Mouse (Mus musculus) megakaryocyte-erythroid progenitor cell, adult 5-6 weeks (primary cell): Measurements from ENCODE around the gene Cuedc1. TPM values are rescaled to one million over a fixed set of nuclear protein-coding genes. Genes with fewer than 3 reads are reported as not detected.
A peak's percentile ranks its signal among the peaks of the same experiment; 100 is the strongest.

Source experiments
- ATAC-seq: replicated peaks from 2 replicates; pipeline ENCODE4 v1.8.0; 2016; ENCODE audit warnings: mild to moderate bottlenecking, inconsistent platforms; ENCODE audit not compliant: severe bottlenecking, poor library complexity, low FRiP score, low TSS enrichment
- total RNA-seq, 2 experiments: library from RNA; stranded (forward) in 1 of 2; stranded (reverse) in 1 of 2; fragments of 200-1000, 215-1000 nt in 1 of 2; fragments of >200 nt in 1 of 2; fragmentation: Nextera tagmentation in 1 of 2; gene quantifications; 2 replicates each; pipeline ENCODE4 v1.2.3; 2014 to 2017

Cuedc1 gene
- total RNA-seq, 2 experiments from 2014 or later = 0.19 to 2.3 TPM

DNA sequence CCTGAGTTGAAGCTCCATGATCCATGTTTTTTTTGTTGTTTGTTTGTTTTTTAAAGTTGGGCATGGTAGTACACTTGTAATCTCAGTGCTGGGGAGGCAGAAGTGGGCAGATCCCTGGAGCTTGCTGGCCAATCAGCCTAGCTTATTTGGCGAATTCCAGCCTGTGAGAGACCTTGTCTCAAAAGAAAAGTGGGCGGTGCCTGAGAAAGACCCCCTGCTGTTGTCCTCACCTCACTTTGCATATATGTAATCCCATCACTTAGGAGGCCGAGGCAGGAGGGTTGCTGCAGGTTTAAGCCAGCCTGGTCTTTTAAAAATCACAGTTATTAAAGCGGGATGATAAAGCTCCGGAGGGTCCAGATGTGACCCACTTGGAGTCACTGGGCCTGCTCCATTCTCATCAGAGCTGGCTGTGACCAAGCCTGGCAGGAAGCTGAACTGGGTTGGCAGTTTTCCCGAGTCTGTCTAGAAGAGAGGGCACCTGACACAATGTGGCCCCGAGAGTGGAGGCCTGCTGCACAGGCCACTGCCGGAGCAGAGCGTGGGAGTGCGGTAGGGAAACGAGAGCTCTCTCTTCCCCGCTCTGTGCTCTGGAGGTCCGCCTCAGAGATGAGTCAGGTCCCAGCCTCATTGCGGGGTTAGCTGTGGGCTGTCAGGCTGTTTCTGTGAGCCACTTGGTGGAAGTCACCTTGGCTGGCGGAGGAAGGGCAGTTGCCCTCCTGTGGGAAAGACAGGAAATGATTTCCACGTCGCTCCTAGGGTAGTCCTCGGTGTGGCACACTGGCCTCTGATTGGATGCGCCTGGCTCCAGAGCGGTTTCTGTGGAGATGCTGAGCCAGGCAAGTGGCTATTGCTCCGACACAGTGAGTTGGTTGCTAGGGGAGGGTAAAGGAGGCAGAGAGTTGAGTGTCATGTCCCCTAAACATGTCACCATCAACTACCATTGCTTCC lies 117.3 kb downstream of the Cuedc1 start:
- no peak for ATAC-seq

GRCm38 (mm10) chr11:88216231-88216685 lies 118.4 kb downstream of the Cuedc1 start:
- peak; percentile 56 for ATAC-seq

GRCm38 (mm10) chr11:88218155-88218554 lies 120.3 kb downstream of the Cuedc1 start:
- ATAC-seq = no peak

- ATAC-seq = no peak
Observed at GRCm38 (mm10) chr11:88218586-88218985, 120.7 kb downstream of the Cuedc1 start.

DNA sequence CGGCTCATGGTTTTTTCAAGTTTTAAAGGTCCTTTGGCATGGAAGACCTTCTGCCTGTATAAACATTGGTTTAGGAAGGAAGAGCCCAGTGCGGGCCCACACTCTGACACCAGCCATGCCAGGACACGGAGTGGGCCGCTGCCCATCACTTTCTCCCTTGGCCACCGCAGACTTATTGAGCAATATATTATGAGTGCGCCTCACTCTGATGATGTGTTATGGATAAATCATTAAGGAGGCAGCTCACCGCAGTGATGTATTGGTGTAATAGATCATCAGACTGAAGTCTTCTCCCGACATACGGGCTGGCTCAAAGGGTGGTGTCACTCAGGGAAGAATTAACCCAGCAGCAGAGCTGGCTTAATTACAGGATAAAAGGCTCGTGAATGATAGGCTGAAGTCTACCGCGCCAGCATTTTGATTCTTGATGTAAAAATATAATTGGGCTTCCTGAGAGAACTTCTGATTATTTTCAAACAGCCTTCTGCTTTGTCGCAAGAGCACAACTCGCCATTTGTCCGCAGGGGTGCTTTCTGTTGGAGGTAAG lies 124.1 kb downstream of the Cuedc1 start:
- no peak for ATAC-seq

DNA sequence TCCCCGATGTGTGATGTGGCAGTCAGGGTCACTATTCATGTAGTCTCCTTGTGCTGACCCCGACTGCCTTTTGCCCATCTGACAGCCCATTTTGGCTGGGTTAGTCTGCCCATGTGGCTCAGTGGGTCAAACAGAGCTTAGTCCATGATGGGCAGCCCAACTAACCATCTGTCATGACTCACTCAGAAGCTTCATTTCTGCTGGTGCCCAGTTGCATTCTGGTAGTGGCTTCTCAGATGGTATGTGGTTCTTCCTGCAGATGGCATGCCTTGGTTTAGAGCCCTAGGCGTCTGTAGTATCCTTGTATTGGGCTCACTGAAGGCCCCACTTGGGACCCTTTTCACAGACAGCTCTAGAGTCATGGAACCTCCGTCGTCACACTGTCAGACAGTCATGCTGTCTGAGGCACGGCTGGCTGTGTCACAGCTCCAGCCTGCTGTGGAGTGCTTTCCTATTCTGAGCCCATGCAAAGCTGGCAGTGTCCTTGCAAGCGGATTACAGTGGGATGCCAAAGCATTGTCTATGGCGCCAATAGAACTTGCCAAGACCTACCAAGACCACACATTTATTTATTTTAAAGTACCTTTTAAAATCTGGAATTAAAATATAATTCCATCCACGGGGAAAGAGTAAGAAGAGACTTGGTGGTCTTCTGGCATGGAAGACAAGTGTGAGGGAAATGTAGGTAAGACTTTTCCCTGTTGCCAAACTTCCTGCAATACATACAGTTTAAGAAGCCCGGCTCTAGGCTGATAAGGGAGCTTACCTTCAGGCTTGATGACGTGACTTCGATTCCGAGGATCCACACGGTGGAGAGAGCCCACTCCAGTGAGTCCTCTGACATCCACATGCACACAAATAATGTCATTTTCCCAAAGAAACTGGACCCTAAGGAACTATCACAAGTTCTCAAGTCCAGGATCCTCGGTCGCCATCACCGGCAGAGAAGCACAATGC lies 129.4 kb downstream of the Cuedc1 start:
- ATAC-seq = no peak

DNA sequence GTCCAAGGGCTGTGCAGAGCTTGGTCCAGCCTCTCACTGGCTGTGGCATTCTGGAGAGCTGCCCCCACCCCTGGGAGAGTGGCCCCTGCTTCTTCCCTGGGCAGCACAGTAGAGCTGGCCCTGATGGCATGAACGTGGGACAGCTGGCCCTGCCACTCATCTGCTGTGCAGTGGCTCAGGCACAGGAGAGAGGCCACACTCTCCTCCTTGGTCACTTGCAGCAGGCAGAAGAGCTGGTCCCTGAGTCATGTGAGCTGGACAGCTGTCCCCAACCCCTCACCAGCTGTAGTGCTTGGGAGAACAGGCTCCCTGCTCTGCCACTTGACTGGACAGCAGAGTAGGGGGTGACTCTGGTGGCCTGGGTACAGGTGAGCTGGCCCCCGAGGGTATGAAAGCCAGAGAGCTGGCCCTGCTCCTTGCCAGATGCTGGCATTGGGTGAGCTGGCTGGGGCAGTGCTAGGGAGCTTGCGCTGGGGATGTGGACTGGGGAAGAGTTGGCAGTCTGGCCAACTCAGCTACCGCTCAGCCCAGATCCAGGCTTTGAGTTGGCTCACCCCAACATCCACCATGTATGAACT lies 133.4 kb downstream of the Cuedc1 start:
- ATAC-seq = no peak

DNA sequence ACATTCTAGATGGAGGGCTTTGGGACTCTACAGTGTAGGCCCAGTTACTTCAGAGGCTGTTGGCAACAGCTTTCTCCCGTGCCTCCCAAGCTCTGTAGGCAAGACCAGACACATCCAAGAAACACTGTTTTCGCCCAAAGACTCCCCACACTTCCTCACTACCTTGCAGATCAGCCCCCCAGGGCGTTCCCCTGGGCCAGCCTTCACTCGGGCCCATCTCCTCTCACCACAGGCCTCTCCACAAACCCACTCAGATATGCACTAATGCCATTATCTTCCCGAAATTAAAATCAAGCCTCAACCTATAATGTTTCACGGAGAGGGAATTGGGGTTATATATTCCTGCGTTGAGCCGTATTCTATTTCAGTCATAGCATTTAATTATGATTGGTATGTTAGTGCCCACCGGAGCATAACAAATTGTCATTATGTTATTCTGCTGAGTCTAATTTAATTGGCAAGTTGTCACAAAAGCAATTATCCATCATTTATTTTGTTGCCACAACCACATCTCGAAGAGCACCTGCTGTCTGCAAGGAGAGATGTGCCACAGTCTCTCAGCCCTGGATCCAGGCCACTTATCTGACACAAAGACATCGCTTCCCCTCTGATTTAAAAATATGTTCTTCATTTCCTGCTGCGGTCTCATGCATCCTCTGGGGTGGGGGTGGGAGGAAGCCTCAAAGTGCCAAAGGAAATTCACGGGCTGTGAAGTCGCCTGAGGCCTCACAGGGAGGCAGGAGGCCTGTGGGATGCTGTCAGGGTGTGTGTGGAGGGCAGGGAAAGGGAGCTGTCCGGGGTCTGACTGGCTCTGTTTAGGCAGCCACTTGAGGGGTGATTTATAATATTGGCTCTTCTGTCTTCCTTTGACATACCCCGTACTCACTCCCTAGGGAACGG lies 135.9 kb downstream of the Cuedc1 start:
- 0 out of 2 replicates have a peak, but pooled peaks have one; percentile 24 for ATAC-seq

DNA sequence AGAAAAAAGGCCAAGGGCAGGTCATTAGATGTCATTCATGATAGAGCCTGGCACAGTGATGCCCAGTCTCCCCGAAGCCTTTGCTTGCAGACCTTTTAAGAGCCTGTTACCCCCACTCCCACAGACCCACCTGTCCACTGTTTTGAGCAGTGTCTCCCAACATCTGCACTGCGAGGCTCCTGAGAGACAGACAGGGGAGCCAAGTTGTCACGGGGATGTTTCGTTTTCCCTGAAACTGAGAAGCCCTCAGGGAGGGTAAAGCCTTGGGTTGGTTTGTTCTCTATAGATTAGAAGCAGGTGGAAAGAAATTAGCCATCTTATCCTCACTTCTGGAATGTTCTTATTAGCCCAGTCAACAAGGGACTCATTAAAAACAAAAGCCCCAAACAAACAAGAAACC lies 136.9 kb downstream of the Cuedc1 start:
- no peak for ATAC-seq

GRCm38 (mm10) chr11:88235221-88236203 lies 137.7 kb downstream of the Cuedc1 start:
- ATAC-seq = no peak

DNA sequence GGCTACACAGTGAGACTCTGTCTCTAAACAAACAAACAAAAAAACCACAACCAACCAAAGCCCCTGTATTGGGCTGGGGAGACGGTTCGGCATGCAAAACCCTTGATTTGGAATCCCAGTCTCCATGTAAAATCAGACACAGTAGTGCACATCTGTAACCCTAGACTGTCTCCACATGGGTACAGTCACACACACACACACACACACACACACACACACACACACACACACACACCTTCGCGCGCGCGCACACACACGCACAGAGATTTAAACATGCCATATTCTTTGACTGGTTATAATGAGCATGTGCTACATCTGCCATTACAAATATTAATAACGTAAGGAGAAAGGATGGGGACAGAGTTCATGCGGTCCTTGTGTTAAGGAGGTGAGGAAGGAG lies 142.4 kb downstream of the Cuedc1 start:
- ATAC-seq = no peak

DNA sequence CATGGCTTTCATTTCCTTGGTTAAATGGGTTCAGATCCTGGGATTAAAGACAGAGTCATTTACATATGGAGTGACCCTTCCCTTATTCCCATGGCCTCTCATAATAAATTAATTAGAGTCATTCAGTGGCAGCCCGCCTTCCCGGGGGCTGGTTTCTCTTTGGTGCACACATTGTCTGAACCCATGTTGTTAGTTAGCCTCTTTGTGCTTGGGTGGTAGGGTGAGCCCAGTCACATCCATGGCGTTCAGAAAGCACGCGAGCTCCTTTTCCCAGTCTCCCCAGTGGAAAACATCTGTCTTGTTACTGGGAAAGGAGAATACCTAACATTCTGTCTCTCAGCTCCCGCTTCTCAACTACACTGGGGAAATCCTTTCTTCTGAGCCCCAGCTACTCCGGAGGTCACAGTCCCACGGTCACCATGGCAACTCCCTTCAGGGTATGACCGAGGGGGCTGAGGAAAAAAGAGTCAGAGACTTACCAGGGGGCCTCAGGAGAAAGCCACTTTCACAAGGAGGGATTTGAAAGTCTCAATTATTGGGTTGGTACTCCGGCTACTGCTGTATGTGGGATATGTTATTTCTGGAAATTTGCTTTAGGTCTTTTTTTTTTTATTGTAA lies 143.0 kb downstream of the Cuedc1 start:
- no peak for ATAC-seq

GRCm38 (mm10) chr11:88241468-88242301 lies 143.8 kb downstream of the Cuedc1 start:
- no peak for ATAC-seq
